Mouse (Mus musculus) olfactory bulb, adult 2 months (tissue): Measurements from ENCODE around the gene Mta1.

Experiments used
- CTCF ChIP-seq: fragments of 200-500 bp; IDR thresholded peaks from 2 replicates; pipeline ENCODE4 v1.5.1; 2012; ENCODE audit warnings: low read depth, mild to moderate bottlenecking, low read length, moderate library complexity; ENCODE audit not compliant: insufficient read depth
- POLR2A ChIP-seq: fragments of 200-500 bp; IDR thresholded peaks from 2 replicates; pipeline ENCODE4 v1.6.1; 2012; ENCODE audit warnings: mild to moderate bottlenecking, low read depth, low read length, moderate library complexity; ENCODE audit not compliant: insufficient read depth

DNA sequence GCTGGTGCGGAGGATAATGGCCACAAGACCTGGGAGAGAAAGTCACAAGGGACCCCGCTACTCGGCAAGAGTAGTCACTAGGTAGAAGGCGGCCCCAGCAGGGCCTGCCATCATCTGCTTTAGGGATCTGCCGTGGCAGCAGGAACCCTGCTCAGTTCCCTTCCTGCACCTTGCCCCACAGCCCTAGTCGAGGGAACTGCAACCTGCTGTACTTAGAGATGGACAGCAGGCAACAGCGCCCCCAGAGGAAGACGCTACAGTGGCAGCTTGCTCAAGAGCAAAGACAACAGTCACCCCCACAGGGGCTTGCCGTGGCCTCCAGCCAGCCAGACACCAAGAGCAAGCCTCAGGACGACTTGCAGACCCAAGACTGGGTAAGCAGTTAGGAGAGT lies 23.0 kb upstream of the Mta1 start:
- TF ChIP-seq POLR2A (peak; percentile 56; the same call in 1 of the 2 replicates), CTCF (peak; percentile 86)
